ENCODE assay signal across 8 mouse cellular contexts in the genomic region with DNA sequence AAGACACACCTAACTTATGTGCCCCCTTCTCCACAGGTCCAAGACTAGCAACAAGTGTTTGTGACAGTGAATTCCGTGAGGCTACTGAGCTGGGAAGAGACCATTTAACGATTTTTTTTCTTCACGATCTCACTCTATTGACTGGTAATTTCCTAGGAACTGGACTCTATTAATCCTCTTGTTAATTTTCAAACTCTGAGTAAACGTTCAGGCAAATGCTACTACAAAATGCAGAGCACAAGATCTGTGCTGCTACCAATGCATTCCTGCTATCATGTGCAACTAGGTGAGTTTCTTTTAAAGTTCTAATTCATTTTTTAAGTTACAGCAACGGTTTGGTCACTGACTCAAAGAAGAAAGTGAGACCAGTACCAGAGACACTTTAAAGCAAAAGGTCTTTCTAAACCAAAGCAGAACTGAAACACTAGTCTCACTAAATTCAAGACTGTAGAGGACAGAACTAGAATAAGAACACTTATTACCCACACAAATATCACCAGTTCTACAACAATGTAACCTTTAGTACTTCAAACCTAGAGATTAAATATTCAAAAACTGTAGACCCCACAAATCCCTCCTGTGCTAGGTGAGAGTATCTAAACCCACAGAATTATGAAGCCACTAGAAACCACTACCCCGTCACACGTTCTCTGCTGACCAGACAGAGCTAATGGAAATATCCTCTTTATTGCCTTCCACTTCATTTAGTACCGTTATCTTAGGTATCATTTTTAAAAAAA. TPM values are rescaled to one million over a fixed set of nuclear protein-coding genes. Genes with fewer than 3 reads are reported as not detected.
DNase-seq lines count a peak whose midpoint lies in the region; ATAC-seq and TF ChIP-seq lines count a peak whose summit lies in the region.

No protein-coding gene starts in this region.

- TF ChIP-seq CTCF in cerebellum, adult 2 months (IDR thresholded peaks at IDR 0.05; ENCODE audit: borderline replicate concordance, insufficient read depth, low read depth, low read length), result no peak
- no peak for TF ChIP-seq CTCF in stomach, postnatal 0 days (IDR thresholded peaks at IDR 0.05; ENCODE audit: low read depth)

- H3K36me3 ChIP-seq in megakaryocyte, embryonic 14.5 days (replicated peaks; ENCODE audit: low read length), result peaks cover 10% of the 10 kb centered on the region
- H3K36me3 ChIP-seq in liver, embryonic 11.5 days (ENCODE audit: control insufficient read depth, insufficient read depth, low read length), result no peaks in the 10 kb centered on the region
- no peaks in the 10 kb centered on the region for H3K36me3 ChIP-seq in stomach, postnatal 0 days (ENCODE audit: control insufficient read depth, insufficient read depth, low read length)

- no peak overlapping the region for H3K27ac ChIP-seq in cerebellum, adult 2 months (ENCODE audit: insufficient read depth, low read length)
- peak overlapping the region; percentile 45; the same call in 1 of the 2 replicates for H3K27ac ChIP-seq in liver, embryonic 11.5 days (ENCODE audit: low read depth, low read length)
- H3K27ac ChIP-seq in stomach, postnatal 0 days (replicated peaks), result no peak overlapping the region

- no peak for TF ChIP-seq POLR2A in cerebellum, adult 2 months (IDR thresholded peaks at IDR 0.05; ENCODE audit: borderline replicate concordance, insufficient read depth, low read length)

- peak overlapping the region; percentile 98 for H3K9ac ChIP-seq in liver, embryonic 11.5 days (ENCODE audit: low read depth, low read length)
- no peak overlapping the region for H3K9ac ChIP-seq in stomach, postnatal 0 days (ENCODE audit: low read length)

- peak overlapping the region; percentile 81 for H3K4me2 ChIP-seq in liver, embryonic 11.5 days
- peak overlapping the region; percentile 66 for H3K4me2 ChIP-seq in stomach, postnatal 0 days (replicated peaks; ENCODE audit: low read depth)

- 17% methylated on average over 8 of the region's 8 CpGs for WGBS in cerebellum, adult 2 months
- 39% methylated on average over 8 of the region's 8 CpGs for WGBS in liver, embryonic 11.5 days
- 38% methylated on average over 8 of the region's 8 CpGs for WGBS in stomach, postnatal 0 days

- no peaks in the 10 kb centered on the region for H3K27me3 ChIP-seq in cerebellum, adult 2 months (ENCODE audit: control insufficient read depth, insufficient read depth, low read length)
- H3K27me3 ChIP-seq in megakaryocyte, embryonic 14.5 days (replicated peaks), result no peaks in the 10 kb centered on the region
- H3K27me3 ChIP-seq in liver, embryonic 11.5 days (replicated peaks; ENCODE audit: control insufficient read depth, insufficient read depth, low read length), result no peaks in the 10 kb centered on the region
- H3K27me3 ChIP-seq in stomach, postnatal 0 days (ENCODE audit: control insufficient read depth, insufficient read depth, low read length), result no peaks in the 10 kb centered on the region

- no peaks in the 10 kb centered on the region for H3K9me3 ChIP-seq in megakaryocyte, embryonic 14.5 days
- H3K9me3 ChIP-seq in liver, embryonic 11.5 days (ENCODE audit: control insufficient read depth, low read length), result no peaks in the 10 kb centered on the region
- H3K9me3 ChIP-seq in stomach, postnatal 0 days (ENCODE audit: control insufficient read depth, low read length), result no peaks in the 10 kb centered on the region

- peaks cover 26% of the 10 kb centered on the region for H3K4me1 ChIP-seq in cerebellum, adult 2 months (ENCODE audit: control insufficient read depth, insufficient read depth, low read length)
- H3K4me1 ChIP-seq in megakaryocyte, embryonic 14.5 days, result peaks cover 52% of the 10 kb centered on the region
- H3K4me1 ChIP-seq in liver, embryonic 11.5 days (replicated peaks; ENCODE audit: control insufficient read depth, insufficient read depth, low read length), result peaks cover 44% of the 10 kb centered on the region
- 0 out of 2 replicates have a peak, but pooled peaks cover 2% of the 10 kb centered on the region for H3K4me1 ChIP-seq in stomach, postnatal 0 days (replicated peaks; ENCODE audit: control insufficient read depth, insufficient read depth)

- ATAC-seq in megakaryocyte, adult 5-6 weeks (ENCODE audit: poor library complexity, severe bottlenecking), result no peak
- no peak for ATAC-seq in liver, embryonic 11.5 days (replicated peaks; ENCODE audit: low FRiP score)
- ATAC-seq in stomach, postnatal 0 days (ENCODE audit: low FRiP score, low TSS enrichment), result no peak
- ATAC-seq in frontal cortex, adult (ENCODE audit: low TSS enrichment), result no peak

- no peak for TF ChIP-seq EP300 in stomach, postnatal 0 days (optimal IDR thresholded peaks at IDR 0.05)

- no peak for DNase-seq in cerebellum, adult 2 months
- no peak for DNase-seq in cerebellum, postnatal 14 days
- DNase-seq in liver, embryonic 11.5 days (ENCODE audit: low spot score), result no peak
- no peak for DNase-seq in stomach, postnatal 0 days (ENCODE audit: low spot score)
- no peak for DNase-seq in cerebellum, adult 11-12 months

- peak overlapping the region; percentile 98 for H3K4me3 ChIP-seq in cerebellum, adult 2 months (replicated peaks; ENCODE audit: insufficient read depth, low read depth, low read length)
- peak overlapping the region; percentile 99 for H3K4me3 ChIP-seq in megakaryocyte, embryonic 14.5 days (replicated peaks)
- H3K4me3 ChIP-seq in liver, embryonic 11.5 days (ENCODE audit: low read depth, low read length), result peak overlapping the region; percentile 84
- H3K4me3 ChIP-seq in stomach, postnatal 0 days (ENCODE audit: low read depth, low read length), result peak overlapping the region; percentile 98

RNA-seq across cellular contexts. Expression of a gene that starts 1.7 kb away (rescaled TPM):
- 56.7 and 57.3 TPM in 2 replicates for polyA plus RNA-seq in cerebellum, adult 2 months (2012; rRNA removed)
- 3.5 and 5.2 TPM in 2 replicates for polyA plus RNA-seq in megakaryocyte, embryonic 14.5 days (2012; ENCODE audit: insufficient read depth, low replicate concordance)
- 38.6 and 43.8 TPM in 2 replicates for total RNA-seq in megakaryocyte, adult 5-6 weeks (2015)
- 44.7 TPM in 2 replicates for total RNA-seq in megakaryocyte, adult 5-6 weeks (2017)
- 71.8 and 86.2 TPM in 2 replicates for polyA plus RNA-seq in liver, embryonic 11.5 days (2014; fragmentation: Nextera tagmentation; extraction: Ambion mirVana)
- 17.8 and 17.9 TPM in 2 replicates for polyA plus RNA-seq in stomach, postnatal 0 days (2015; fragmentation: Nextera tagmentation; extraction: Ambion mirVana)

RNA-seq across cellular contexts. Expression of a gene that starts 44.8 kb away (rescaled TPM):
- polyA plus RNA-seq in cerebellum, adult 2 months (2012; rRNA removed), result 10.8 and 12.8 TPM in 2 replicates
- polyA plus RNA-seq in megakaryocyte, embryonic 14.5 days (2012; ENCODE audit: insufficient read depth, low replicate concordance), result 0.07 TPM in 1 of 2 replicates, not detected in the other
- 0.91 TPM in 1 of 2 replicates, not detected in the other for total RNA-seq in megakaryocyte, adult 5-6 weeks (2015)
- 0.07 and 0.33 TPM in 2 replicates for total RNA-seq in megakaryocyte, adult 5-6 weeks (2017)
- polyA plus RNA-seq in liver, embryonic 11.5 days (2014; fragmentation: Nextera tagmentation; extraction: Ambion mirVana), result 0.90 and 1.2 TPM in 2 replicates
- polyA plus RNA-seq in stomach, postnatal 0 days (2015; fragmentation: Nextera tagmentation; extraction: Ambion mirVana), result 1.2 and 1.3 TPM in 2 replicates
